Mouse (Mus musculus) CH12.LX (cell line): ENCODE measurements around the gene 2310061N02Rik. TPM values are rescaled to one million over a fixed set of nuclear protein-coding genes. Genes with fewer than 3 reads are reported as not detected.

ENCODE experiments used
- DNase-seq: peaks from one replicate; pipeline ENCODE4 v3.0.0-alpha.2; 2013; ENCODE audit errors: extremely low read depth
- H3K27ac ChIP-seq: 2 replicates; pipeline ENCODE4 v1.5.1; 2012; ENCODE audit warnings: low read depth, mild to moderate bottlenecking, control low read depth, moderate library complexity; ENCODE audit not compliant: insufficient read depth
- H3K27me3 ChIP-seq: replicated peaks from 2 replicates; pipeline ENCODE3; 2012; ENCODE audit warnings: inconsistent platforms
- H3K36me3 ChIP-seq, 2 experiments: replicated peaks in 1 of 2; 2 replicates each; pipeline versions ENCODE3 to v1.6.1; 2012; ENCODE audit warnings: inconsistent platforms in 1 of 2, low read length in 1 of 2, mild to moderate bottlenecking in 1 of 2, mixed read lengths in 1 of 2, moderate library complexity in 1 of 2; ENCODE audit not compliant: control insufficient read depth in 1 of 2, insufficient read depth in 1 of 2
- H3K4me1 ChIP-seq, 2 experiments: 2 replicates each; pipeline ENCODE4 v1.6.1; 2012; ENCODE audit warnings: inconsistent platforms in 1 of 2, moderate library complexity in 1 of 2; ENCODE audit not compliant: insufficient read depth in 2 of 2, control insufficient read depth in 1 of 2
- H3K4me2 ChIP-seq: 2 replicates; pipeline ENCODE4 v1.6.1; 2012; ENCODE audit warnings: low read depth, mild to moderate bottlenecking, control low read depth; ENCODE audit not compliant: poor library complexity, insufficient read depth, severe bottlenecking
- H3K4me3 ChIP-seq, 3 experiments: fragments of 150-350 bp in 1 of 3; sonication (generic) in 1 of 3; replicated peaks in 1 of 3; 2 replicates each; pipeline versions ENCODE3 to v1.5.1; 2011 to 2012; ENCODE audit warnings: low read depth in 2 of 3, low read length in 2 of 3, mild to moderate bottlenecking in 2 of 3, moderate library complexity in 2 of 3, control low read depth in 1 of 3, improper control_type of control experiment in 1 of 3, inconsistent platforms in 1 of 3, mixed read lengths in 1 of 3; ENCODE audit not compliant: poor library complexity in 1 of 3
- H3K79me2 ChIP-seq: replicated peaks from 2 replicates; pipeline ENCODE4 v1.6.1; 2012; ENCODE audit warnings: mild to moderate bottlenecking, moderate library complexity; ENCODE audit not compliant: control insufficient read depth, poor library complexity, insufficient read depth, severe bottlenecking; ENCODE audit errors: extremely low read depth
- H3K9ac ChIP-seq: 2 replicates; pipeline ENCODE4 v1.6.1; 2012; ENCODE audit warnings: low read depth, mild to moderate bottlenecking, control low read depth, moderate library complexity; ENCODE audit not compliant: insufficient read depth
- H3K9me3 ChIP-seq: replicated peaks from 2 replicates; pipeline ENCODE3; 2012; ENCODE audit warnings: low read length, inconsistent platforms, mixed read lengths
- CHD2 ChIP-seq: IDR thresholded peaks from 2 replicates; pipeline ENCODE4 v1.6.1; 2011; ENCODE audit warnings: low read length, improper control_type of control experiment
- MAFK ChIP-seq: IDR thresholded peaks from 2 replicates; pipeline ENCODE4 v1.6.1; 2011; ENCODE audit warnings: low read length, improper control_type of control experiment; ENCODE audit not compliant: insufficient replicate concordance
- POLR2A ChIP-seq: IDR thresholded peaks from 2 replicates; pipeline ENCODE4 v1.6.1; 2011; ENCODE audit warnings: low read depth, mild to moderate bottlenecking, improper control_type of control experiment, low read length
- RAD21 ChIP-seq: IDR thresholded peaks from 2 replicates; pipeline ENCODE4 v1.6.1; 2011; ENCODE audit warnings: low read depth, mild to moderate bottlenecking, low read length, improper control_type of control experiment, moderate library complexity
- dilution Hi-C: fragments of 300-500 bp; cut with MboI; formaldehyde crosslinking; loops from 2 replicates; pipeline ENCODE4 v1.14.3; 2020; ENCODE audit warnings: low sequenced_read_pairs; ENCODE audit not compliant: extremely low pct_unique_long_range_greater_than_20kb, extremely low pct_ligation_motif_present
- in situ Hi-C: fragments of 300-500 bp; cut with MboI; formaldehyde crosslinking; loops from 3 replicates; pipeline ENCODE4 v1.14.3; 2019; ENCODE audit warnings: low sequenced_read_pairs, low pct_ligation_motif_present, low pct_unique_long_range_greater_than_20kb, mixed read lengths
- polyA plus RNA-seq: library from polyadenylated mRNA; unstranded; fragments of >175 nt; gene quantifications from 2 replicates; pipeline ENCODE4 v1.2.1, GENCODE M21; 2012; ENCODE audit warnings: low read depth; ENCODE audit not compliant: insufficient read length
- total RNA-seq, 2 experiments: library from RNA; depleted of rRNA; stranded (reverse); fragments of 300-350 nt in 1 of 2; fragments of >200 nt in 1 of 2; gene quantifications; 2 replicates each; pipeline ENCODE4 v1.2.3; 2012 to 2014

Gene 2310061N02Rik
- total and polyA plus RNA-seq, 3 experiments: not detected

DNA sequence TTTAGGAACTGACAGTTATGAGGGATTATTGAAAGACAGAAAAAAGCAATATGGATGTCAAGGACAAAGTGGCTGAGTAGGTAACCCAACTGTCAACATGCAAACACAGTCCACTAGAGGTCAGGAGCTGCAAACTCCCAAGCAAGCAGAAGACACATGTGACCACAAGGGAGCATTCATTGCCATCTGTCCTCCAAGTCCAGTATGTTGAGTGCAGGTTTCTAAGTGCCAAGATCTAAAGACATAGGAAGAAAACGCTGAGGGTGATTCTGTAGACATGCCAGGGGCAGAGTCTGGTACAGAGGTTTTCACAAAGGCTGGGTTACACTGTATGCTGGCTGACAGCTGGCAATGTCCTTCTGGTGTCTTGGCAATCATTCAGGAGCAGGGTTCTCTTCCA lies 50.3 kb downstream of the 2310061N02Rik start:
- no peak for TF ChIP-seq POLR2A
- TF ChIP-seq CHD2: no peak
- TF ChIP-seq MAFK: no peak
- no peak; the same call in 1 of the 2 replicates for TF ChIP-seq RAD21
- no peaks in the 10 kb centered on the region for H3K79me2 ChIP-seq
- H3K36me3 ChIP-seq: no peaks in the 10 kb centered on the region
- no peaks in the 10 kb centered on the region for H3K27me3 ChIP-seq
- H3K9ac ChIP-seq: no peak overlapping the region
- H3K4me2 ChIP-seq: no peak overlapping the region
- DNase-seq: no peak
- in situ Hi-C loops: no loop called here
- H3K27ac ChIP-seq: no peak overlapping the region
- peaks cover 32% of the 10 kb centered on the region for H3K9me3 ChIP-seq
- dilution Hi-C loops: no loop called here
- no peak overlapping the region for H3K4me3 ChIP-seq
- no peaks in the 10 kb centered on the region for H3K4me1 ChIP-seq

Other genes with a start within 250 kb of the 2310061N02Rik start
- not detected in 2 replicates for gene Cldn17, start 201.0 kb downstream of the 2310061N02Rik start, total RNA-seq (2012; rRNA removed)
- not detected in 2 replicates for gene Cldn17, start 201.0 kb downstream of the 2310061N02Rik start, total RNA-seq (2014; rRNA removed)
- not detected in 2 replicates for gene Cldn17, start 201.0 kb downstream of the 2310061N02Rik start, polyA plus RNA-seq
- not detected in 2 replicates for gene Cldn8, start 144.8 kb downstream of the 2310061N02Rik start, total RNA-seq (2012; rRNA removed)
- gene Cldn8, start 144.8 kb downstream of the 2310061N02Rik start, total RNA-seq (2014; rRNA removed): not detected in 2 replicates
- gene Cldn8, start 144.8 kb downstream of the 2310061N02Rik start, polyA plus RNA-seq: not detected in 2 replicates
- gene Krtap24-1, start 95.7 kb downstream of the 2310061N02Rik start, total RNA-seq (2012; rRNA removed): not detected in 2 replicates
- gene Krtap24-1, start 95.7 kb downstream of the 2310061N02Rik start, total RNA-seq (2014; rRNA removed): not detected in 2 replicates
- gene Krtap24-1, start 95.7 kb downstream of the 2310061N02Rik start, polyA plus RNA-seq: not detected in 2 replicates
- gene 2310079G19Rik, start 80.3 kb downstream of the 2310061N02Rik start, total RNA-seq (2012; rRNA removed): not detected in 2 replicates
- not detected in 2 replicates for gene 2310079G19Rik, start 80.3 kb downstream of the 2310061N02Rik start, total RNA-seq (2014; rRNA removed)
- gene 2310079G19Rik, start 80.3 kb downstream of the 2310061N02Rik start, polyA plus RNA-seq: not detected in 2 replicates
- gene Krtap26-1, start 60.2 kb downstream of the 2310061N02Rik start, total RNA-seq (2012; rRNA removed): not detected in 2 replicates
- gene Krtap26-1, start 60.2 kb downstream of the 2310061N02Rik start, total RNA-seq (2014; rRNA removed): not detected in 2 replicates
- gene Krtap26-1, start 60.2 kb downstream of the 2310061N02Rik start, polyA plus RNA-seq: not detected in 2 replicates
- not detected in 2 replicates for gene Krtap27-1, start 36.3 kb downstream of the 2310061N02Rik start, total RNA-seq (2012; rRNA removed)
- gene Krtap27-1, start 36.3 kb downstream of the 2310061N02Rik start, total RNA-seq (2014; rRNA removed): not detected in 2 replicates
- not detected in 2 replicates for gene Krtap27-1, start 36.3 kb downstream of the 2310061N02Rik start, polyA plus RNA-seq
- gene Krtap13-1, start 20.9 kb upstream of the 2310061N02Rik start, total RNA-seq (2012; rRNA removed): not detected in 2 replicates
- gene Krtap13-1, start 20.9 kb upstream of the 2310061N02Rik start, total RNA-seq (2014; rRNA removed): not detected in 2 replicates
- gene Krtap13-1, start 20.9 kb upstream of the 2310061N02Rik start, polyA plus RNA-seq: not detected in 2 replicates
- not detected in 2 replicates for gene Krtap13, start 43.7 kb upstream of the 2310061N02Rik start, total RNA-seq (2012; rRNA removed)
- not detected in 2 replicates for gene Krtap13, start 43.7 kb upstream of the 2310061N02Rik start, total RNA-seq (2014; rRNA removed)
- not detected in 2 replicates for gene Krtap13, start 43.7 kb upstream of the 2310061N02Rik start, polyA plus RNA-seq
- gene 2310034C09Rik, start 50.9 kb upstream of the 2310061N02Rik start, total RNA-seq (2012; rRNA removed): not detected in 2 replicates
- gene 2310034C09Rik, start 50.9 kb upstream of the 2310061N02Rik start, total RNA-seq (2014; rRNA removed): not detected in 2 replicates
- not detected in 2 replicates for gene 2310034C09Rik, start 50.9 kb upstream of the 2310061N02Rik start, polyA plus RNA-seq
- not detected in 2 replicates for gene 2310057N15Rik, start 66.2 kb upstream of the 2310061N02Rik start, total RNA-seq (2012; rRNA removed)
- gene 2310057N15Rik, start 66.2 kb upstream of the 2310061N02Rik start, total RNA-seq (2014; rRNA removed): not detected in 2 replicates
- gene 2310057N15Rik, start 66.2 kb upstream of the 2310061N02Rik start, polyA plus RNA-seq: not detected in 2 replicates
- gene Gm5965, start 69.9 kb upstream of the 2310061N02Rik start, total RNA-seq (2012; rRNA removed): not detected in 2 replicates
- gene Gm5965, start 69.9 kb upstream of the 2310061N02Rik start, total RNA-seq (2014; rRNA removed): not detected in 2 replicates
- not detected in 2 replicates for gene Gm5965, start 69.9 kb upstream of the 2310061N02Rik start, polyA plus RNA-seq
- gene Gm20741, start 104.3 kb upstream of the 2310061N02Rik start, total RNA-seq (2012; rRNA removed): not detected in 2 replicates
- gene Gm20741, start 104.3 kb upstream of the 2310061N02Rik start, total RNA-seq (2014; rRNA removed): not detected in 2 replicates
- gene Gm20741, start 104.3 kb upstream of the 2310061N02Rik start, polyA plus RNA-seq: not detected in 2 replicates
- not detected in 2 replicates for gene Krtap15, start 112.3 kb upstream of the 2310061N02Rik start, total RNA-seq (2012; rRNA removed)
- not detected in 2 replicates for gene Krtap15, start 112.3 kb upstream of the 2310061N02Rik start, total RNA-seq (2014; rRNA removed)
- gene Krtap15, start 112.3 kb upstream of the 2310061N02Rik start, polyA plus RNA-seq: not detected in 2 replicates
- gene Krtap14, start 118.2 kb upstream of the 2310061N02Rik start, total RNA-seq (2012; rRNA removed): not detected in 2 replicates
- gene Krtap14, start 118.2 kb upstream of the 2310061N02Rik start, total RNA-seq (2014; rRNA removed): not detected in 2 replicates
- gene Krtap14, start 118.2 kb upstream of the 2310061N02Rik start, polyA plus RNA-seq: not detected in 2 replicates
- gene Krtap19-1, start 161.4 kb upstream of the 2310061N02Rik start, total RNA-seq (2012; rRNA removed): not detected in 2 replicates
- gene Krtap19-1, start 161.4 kb upstream of the 2310061N02Rik start, total RNA-seq (2014; rRNA removed): not detected in 2 replicates
- gene Krtap19-1, start 161.4 kb upstream of the 2310061N02Rik start, polyA plus RNA-seq: not detected in 2 replicates
- gene Krtap19-2, start 166.3 kb upstream of the 2310061N02Rik start, total RNA-seq (2012; rRNA removed): not detected in 2 replicates
- gene Krtap19-2, start 166.3 kb upstream of the 2310061N02Rik start, total RNA-seq (2014; rRNA removed): not detected in 2 replicates
- not detected in 2 replicates for gene Krtap19-2, start 166.3 kb upstream of the 2310061N02Rik start, polyA plus RNA-seq
- not detected in 2 replicates for gene Krtap19-3, start 170.1 kb upstream of the 2310061N02Rik start, total RNA-seq (2012; rRNA removed)
- gene Krtap19-3, start 170.1 kb upstream of the 2310061N02Rik start, total RNA-seq (2014; rRNA removed): not detected in 2 replicates
- gene Krtap19-3, start 170.1 kb upstream of the 2310061N02Rik start, polyA plus RNA-seq: not detected in 2 replicates
- not detected in 2 replicates for gene Krtap19-4, start 177.1 kb upstream of the 2310061N02Rik start, total RNA-seq (2012; rRNA removed)
- gene Krtap19-4, start 177.1 kb upstream of the 2310061N02Rik start, total RNA-seq (2014; rRNA removed): not detected in 2 replicates
- gene Krtap19-4, start 177.1 kb upstream of the 2310061N02Rik start, polyA plus RNA-seq: not detected in 2 replicates
- gene Krtap19-5, start 188.5 kb upstream of the 2310061N02Rik start, total RNA-seq (2012; rRNA removed): not detected in 2 replicates
- gene Krtap19-5, start 188.5 kb upstream of the 2310061N02Rik start, total RNA-seq (2014; rRNA removed): not detected in 2 replicates
- gene Krtap19-5, start 188.5 kb upstream of the 2310061N02Rik start, polyA plus RNA-seq: not detected in 2 replicates
- gene Krtap19-9b, start 224.3 kb upstream of the 2310061N02Rik start, total RNA-seq (2012; rRNA removed): not detected in 2 replicates
- not detected in 2 replicates for gene Krtap19-9b, start 224.3 kb upstream of the 2310061N02Rik start, total RNA-seq (2014; rRNA removed)
- not detected in 2 replicates for gene Krtap19-9b, start 224.3 kb upstream of the 2310061N02Rik start, polyA plus RNA-seq